Comparison of ENCODE assay signal across 9 mouse cellular contexts in the genomic region with DNA sequence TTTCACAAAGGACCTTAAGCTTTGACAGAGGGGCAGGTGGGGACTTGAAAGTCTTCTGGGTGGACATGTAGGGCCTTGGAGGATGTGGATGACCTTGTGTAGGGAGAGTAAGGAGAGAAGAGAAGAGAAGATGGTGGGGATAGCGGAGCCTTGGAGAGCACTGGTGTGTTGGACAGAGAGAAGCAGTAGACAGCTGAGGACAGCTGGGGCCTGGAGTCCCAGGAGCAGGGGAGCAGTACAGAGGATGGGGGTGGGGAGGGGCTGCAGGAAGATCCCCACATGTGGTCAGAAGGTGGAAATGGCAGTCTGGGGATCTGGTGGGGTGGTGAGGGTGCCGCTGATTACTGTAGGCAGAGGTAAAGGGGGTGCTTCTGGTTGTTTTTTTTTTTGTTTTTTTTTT. TPM values are rescaled to one million over a fixed set of nuclear protein-coding genes. Genes with fewer than 3 reads are reported as not detected.
DNase-seq lines count a peak whose midpoint lies in the region; ATAC-seq and TF ChIP-seq lines count a peak whose summit lies in the region.
"Had no signal": no experiment of that assay in that cellular context is flagged by ENCODE, and none has a peak within 500 bp of the region (broad histone marks: within the 10 kb centered on the region; RNA-seq: fewer than 3 reads in every experiment).

No protein-coding gene starts in this region.

- 77% methylated on average over 2 of the region's 2 CpGs for WGBS in heart, embryonic 15.5 days
- WGBS in limb, embryonic 12.5 days: 73% methylated on average over 2 of the region's 2 CpGs
- 43% methylated on average over 2 of the region's 2 CpGs for WGBS in neural tube, embryonic 15.5 days

- H3K9ac ChIP-seq in heart, embryonic 15.5 days: no peak overlapping the region
- H3K9ac ChIP-seq in limb, embryonic 12.5 days (replicated peaks): peak overlapping the region; percentile 18; the same call in 1 of the 2 replicates
- peak overlapping the region; percentile 23; the same call in 1 of the 2 replicates for H3K9ac ChIP-seq in neural tube, embryonic 15.5 days (replicated peaks)

- H3K27me3 ChIP-seq in heart, embryonic 15.5 days: no peaks in the 10 kb centered on the region
- no peaks in the 10 kb centered on the region; the same call in 1 of the 2 replicates for H3K27me3 ChIP-seq in limb, embryonic 12.5 days
- H3K27me3 ChIP-seq in neural tube, embryonic 15.5 days (replicated peaks): no peaks in the 10 kb centered on the region

- intact Hi-C loops in left cerebral cortex, adult 2 months (cut with DNase I): no loop called here
- intact Hi-C loops in left cerebral cortex, postnatal 10 days (cut with DNase I): no loop called here

- no peaks in the 10 kb centered on the region for H3K9me3 ChIP-seq in heart, embryonic 15.5 days (replicated peaks)
- H3K9me3 ChIP-seq in limb, embryonic 12.5 days: no peaks in the 10 kb centered on the region
- no peaks in the 10 kb centered on the region for H3K9me3 ChIP-seq in neural tube, embryonic 15.5 days (replicated peaks)
- H3K9me3 ChIP-seq: G1E had no signal

- no peak for DNase-seq in left cerebral cortex, adult 2 months (ENCODE audit: extremely low spot score in 1 of 2, low spot score in 2 of 2)
- DNase-seq in left cerebral cortex, postnatal 10 days (ENCODE audit: extremely low spot score in 1 of 2, low spot score in 2 of 2): no peak
- DNase-seq in cerebellum, adult 9-11 months: no peak
- no peak for DNase-seq in right cerebral cortex, postnatal 14 days
- no peak for DNase-seq in adrenal gland, postnatal 4 days (ENCODE audit: low spot score in 2 of 2)

- H3K4me1 ChIP-seq in heart, embryonic 15.5 days (replicated peaks): peaks cover 58% of the 10 kb centered on the region
- H3K4me1 ChIP-seq in limb, embryonic 12.5 days (replicated peaks): peaks cover 62% of the 10 kb centered on the region
- peaks cover 71% of the 10 kb centered on the region for H3K4me1 ChIP-seq in neural tube, embryonic 15.5 days

- no peak for TF ChIP-seq CTCF in left cerebral cortex, adult 2 months (IDR thresholded peaks at IDR 0.05)

- ATAC-seq in heart, embryonic 15.5 days (replicated peaks; ENCODE audit: insufficient number of reproducible peaks, insufficient read depth, low FRiP score, low read depth): no peak
- ATAC-seq in limb, embryonic 12.5 days (ENCODE audit: insufficient number of reproducible peaks, insufficient read depth, low FRiP score, low TSS enrichment, low read depth): no peak
- no peak for ATAC-seq in neural tube, embryonic 15.5 days (ENCODE audit: low FRiP score)

- peak overlapping the region; percentile 19 for H3K4me3 ChIP-seq in left cerebral cortex, adult 2 months
- no peak overlapping the region for H3K4me3 ChIP-seq in heart, embryonic 15.5 days
- H3K4me3 ChIP-seq in limb, embryonic 12.5 days (replicated peaks): no peak overlapping the region
- peak overlapping the region; percentile 10; the same call in 1 of the 2 replicates for H3K4me3 ChIP-seq in neural tube, embryonic 15.5 days (replicated peaks)

- H3K27ac ChIP-seq in left cerebral cortex, adult 2 months: peak overlapping the region; percentile 56
- peak overlapping the region; percentile 16; the same call in 1 of the 2 replicates for H3K27ac ChIP-seq in heart, embryonic 15.5 days
- no peak overlapping the region for H3K27ac ChIP-seq in limb, embryonic 12.5 days
- H3K27ac ChIP-seq in neural tube, embryonic 15.5 days (replicated peaks): 0 out of 2 replicates have a peak overlapping the region, but pooled peaks have one; percentile 23

- H3K4me2 ChIP-seq in heart, embryonic 15.5 days: peak overlapping the region; percentile 10; the same call in 1 of the 2 replicates
- H3K4me2 ChIP-seq in limb, embryonic 12.5 days: peak overlapping the region; percentile 16
- H3K4me2 ChIP-seq in neural tube, embryonic 15.5 days: peak overlapping the region; percentile 83

- H3K36me3 ChIP-seq in heart, embryonic 15.5 days: no peaks in the 10 kb centered on the region
- H3K36me3 ChIP-seq in limb, embryonic 12.5 days: no peaks in the 10 kb centered on the region
- peaks cover 4% of the 10 kb centered on the region for H3K36me3 ChIP-seq in neural tube, embryonic 15.5 days

RNA-seq across cellular contexts. Expression of a gene that starts 4.8 kb away (rescaled TPM):
- total RNA-seq in left cerebral cortex, adult 2 months (2021): 100 to 1,000 TPM; 193 to 197 TPM
- 100 to 1,000 TPM; 167 to 196 TPM for total RNA-seq in left cerebral cortex, postnatal 10 days (2021)
- 4.7 and 8.0 TPM in 2 replicates for polyA plus RNA-seq in heart, embryonic 15.5 days (2015; fragmentation: Nextera tagmentation; extraction: Ambion mirVana)
- 8.1 and 8.4 TPM in 2 replicates for polyA plus RNA-seq in limb, embryonic 12.5 days (2016; fragmentation: Nextera tagmentation; extraction: Ambion mirVana)
- 15.1 and 16.6 TPM in 2 replicates for polyA plus RNA-seq in neural tube, embryonic 15.5 days (2015; fragmentation: Nextera tagmentation; extraction: Ambion mirVana)
- total RNA-seq in adrenal gland, postnatal 4 days (2021): 10 to 100 TPM; 74.9 to 76.9 TPM

RNA-seq across cellular contexts. Expression of a gene that starts 56.5 kb away (rescaled TPM):
- total RNA-seq in left cerebral cortex, adult 2 months (2021): 100 to 1,000 TPM; 223 to 241 TPM
- total RNA-seq in left cerebral cortex, postnatal 10 days (2021): 100 to 1,000 TPM; 266 to 286 TPM
- polyA plus RNA-seq in heart, embryonic 15.5 days (2015; fragmentation: Nextera tagmentation; extraction: Ambion mirVana): 437 and 490 TPM in 2 replicates
- polyA plus RNA-seq in limb, embryonic 12.5 days (2016; fragmentation: Nextera tagmentation; extraction: Ambion mirVana): 746 and 757 TPM in 2 replicates
- polyA plus RNA-seq in neural tube, embryonic 15.5 days (2015; fragmentation: Nextera tagmentation; extraction: Ambion mirVana): 412 and 499 TPM in 2 replicates
- 100 to 1,000 TPM; 720 TPM for total RNA-seq in adrenal gland, postnatal 4 days (2021)

Comparison
In these comparisons a context has a peak if more than half of its experiments do, and no peak if none do; other contexts are left out.
1. H3K4me3 ChIP-seq: peak in left cerebral cortex, adult 2 months (single experiment) and neural tube, embryonic 15.5 days (single experiment); none in heart, embryonic 15.5 days (single experiment) and limb, embryonic 12.5 days (single experiment).
2. H3K4me2 ChIP-seq: peak in every context shown above with its lines; median percentile 83 in neural tube, embryonic 15.5 days; 16 in limb, embryonic 12.5 days; 10 in heart, embryonic 15.5 days.